Mouse (Mus musculus): ENCODE measurements around the gene Mlph. TPM values are rescaled to one million over a fixed set of nuclear protein-coding genes. Genes with fewer than 3 reads are reported as not detected.
A peak's percentile ranks its signal among the peaks of the same experiment; 100 is the strongest.

Mlph gene
- polyA plus RNA-seq, 1 experiment from 2014 or later: 0.44 TPM

- no peaks in the 10 kb centered on the region for H3K9me3 ChIP-seq (replicated peaks)
- H3K36me3 ChIP-seq: no peaks in the 10 kb centered on the region
- peaks cover 15% of the 10 kb centered on the region for H3K27me3 ChIP-seq
- peaks cover 22% of the 10 kb centered on the region for H3K4me1 ChIP-seq (replicated peaks)
- H3K4me2 ChIP-seq: peak overlapping the region; percentile 58
- peak; percentile 59; the same call in 1 of the 2 replicates for ATAC-seq (replicated peaks; ENCODE audit: insufficient number of reproducible peaks, insufficient read depth, low FRiP score, low read depth)
- peak overlapping the region; percentile 60 for H3K27ac ChIP-seq
- H3K9ac ChIP-seq: peak overlapping the region; percentile 14; the same call in 1 of the 2 replicates
- 26% methylated on average over 17 of the region's 17 CpGs for WGBS
- peak overlapping the region; percentile 28 for H3K4me3 ChIP-seq
These were observed 5.2 kb upstream of the Mlph start for GRCm38 (mm10) chr1:90909631-90910152.

GRCm38 (mm10) chr1:90913231-90913630, 1.7 kb upstream of the Mlph start:
- no peak for ATAC-seq (replicated peaks; ENCODE audit: insufficient number of reproducible peaks, insufficient read depth, low FRiP score, low read depth)
- Histone ChIP-seq H3K9me3 (replicated peaks) (no peaks in the 10 kb centered on the region), H3K4me2 (no peak overlapping the region), H3K27me3 (peaks cover 18% of the 10 kb centered on the region), H3K36me3 (no peaks in the 10 kb centered on the region), H3K27ac (no peak overlapping the region), H3K9ac (no peak overlapping the region), H3K4me3 (no peak overlapping the region), H3K4me1 (replicated peaks) (peaks cover 41% of the 10 kb centered on the region)
- 70% methylated on average over 6 of the region's 6 CpGs for WGBS

- no peak for ATAC-seq (replicated peaks; ENCODE audit: insufficient number of reproducible peaks, insufficient read depth, low FRiP score, low read depth)
- Histone ChIP-seq H3K9me3 (replicated peaks) (peaks cover 6% of the 10 kb centered on the region; the same call in 1 of the 2 replicates), H3K4me2 (no peak overlapping the region), H3K4me3 (no peak overlapping the region), H3K27ac (no peak overlapping the region), H3K27me3 (peaks cover 4% of the 10 kb centered on the region; the same call in 1 of the 2 replicates), H3K9ac (no peak overlapping the region), H3K36me3 (no peaks in the 10 kb centered on the region), H3K4me1 (replicated peaks) (peaks cover 21% of the 10 kb centered on the region)
- 49% methylated on average over 6 of the region's 6 CpGs for WGBS
These were observed 2.6 kb downstream of the Mlph start for GRCm38 (mm10) chr1:90917509-90917908.

GRCm38 (mm10) chr1:90921687-90922086, 6.8 kb downstream of the Mlph start:
- Histone ChIP-seq H3K27me3 (no peaks in the 10 kb centered on the region), H3K4me3 (no peak overlapping the region), H3K9ac (no peak overlapping the region), H3K9me3 (replicated peaks) (peaks cover 6% of the 10 kb centered on the region; the same call in 1 of the 2 replicates), H3K36me3 (no peaks in the 10 kb centered on the region), H3K4me1 (replicated peaks) (peaks cover 15% of the 10 kb centered on the region), H3K27ac (no peak overlapping the region), H3K4me2 (no peak overlapping the region)
- ATAC-seq (replicated peaks; ENCODE audit: insufficient number of reproducible peaks, insufficient read depth, low FRiP score, low read depth): no peak
- 85% methylated on average over 9 of the region's 9 CpGs for WGBS

GRCm38 (mm10) chr1:90926030-90926429, 11.1 kb downstream of the Mlph start:
- Histone ChIP-seq H3K36me3 (no peaks in the 10 kb centered on the region), H3K4me2 (no peak overlapping the region), H3K9ac (no peak overlapping the region), H3K4me3 (no peak overlapping the region), H3K4me1 (replicated peaks) (peaks cover 20% of the 10 kb centered on the region), H3K9me3 (replicated peaks) (no peaks in the 10 kb centered on the region), H3K27ac (no peak overlapping the region), H3K27me3 (no peaks in the 10 kb centered on the region)
- ATAC-seq (replicated peaks; ENCODE audit: insufficient number of reproducible peaks, insufficient read depth, low FRiP score, low read depth): no peak
- 54% methylated on average over 4 of the region's 4 CpGs for WGBS

- peaks cover 20% of the 10 kb centered on the region for H3K4me1 ChIP-seq (replicated peaks)
- H3K27me3 ChIP-seq: no peaks in the 10 kb centered on the region
- H3K36me3 ChIP-seq: no peaks in the 10 kb centered on the region
- no peak overlapping the region for H3K27ac ChIP-seq
- no peaks in the 10 kb centered on the region for H3K9me3 ChIP-seq (replicated peaks)
- peak; percentile 61; the same call in 1 of the 2 replicates for ATAC-seq (replicated peaks; ENCODE audit: insufficient number of reproducible peaks, insufficient read depth, low FRiP score, low read depth)
- WGBS: 37% methylated on average over 15 of the region's 15 CpGs
- H3K4me3 ChIP-seq: no peak overlapping the region
- peak overlapping the region; percentile 76 for H3K4me2 ChIP-seq
- H3K9ac ChIP-seq: no peak overlapping the region
These were observed 12.4 kb downstream of the Mlph start for GRCm38 (mm10) chr1:90927308-90927707.

GRCm38 (mm10) chr1:90927929-90928574, 13.2 kb downstream of the Mlph start:
- H3K4me2 ChIP-seq: peak overlapping the region; percentile 76
- H3K36me3 ChIP-seq: no peaks in the 10 kb centered on the region
- H3K4me1 ChIP-seq (replicated peaks): peaks cover 27% of the 10 kb centered on the region
- WGBS: 2% methylated on average over 23 of the region's 23 CpGs
- no peak overlapping the region for H3K9ac ChIP-seq
- no peaks in the 10 kb centered on the region for H3K9me3 ChIP-seq (replicated peaks)
- H3K27me3 ChIP-seq: no peaks in the 10 kb centered on the region
- no peak overlapping the region for H3K27ac ChIP-seq
- H3K4me3 ChIP-seq: peak overlapping the region; percentile 40
- peak; percentile 41 for ATAC-seq (replicated peaks; ENCODE audit: insufficient number of reproducible peaks, insufficient read depth, low FRiP score, low read depth)

- peak overlapping the region; percentile 40 for H3K4me3 ChIP-seq
- 9% methylated on average over 6 of the region's 6 CpGs for WGBS
- ATAC-seq (replicated peaks; ENCODE audit: insufficient number of reproducible peaks, insufficient read depth, low FRiP score, low read depth): no peak
These were observed 13.7 kb downstream of the Mlph start for GRCm38 (mm10) chr1:90928575-90928934.

GRCm38 (mm10) chr1:90933001-90933400, 18.1 kb downstream of the Mlph start:
- 39% methylated on average over 5 of the region's 5 CpGs for WGBS
- H3K4me1 ChIP-seq (replicated peaks): peaks cover 16% of the 10 kb centered on the region
- no peak overlapping the region for H3K4me3 ChIP-seq
- H3K27ac ChIP-seq: no peak overlapping the region
- H3K27me3 ChIP-seq: 0 out of 2 replicates have a peak, but pooled peaks cover 7% of the 10 kb centered on the region
- no peak; the same call in 1 of the 2 replicates for ATAC-seq (replicated peaks; ENCODE audit: insufficient number of reproducible peaks, insufficient read depth, low FRiP score, low read depth)
- no peaks in the 10 kb centered on the region for H3K36me3 ChIP-seq
- no peaks in the 10 kb centered on the region for H3K9me3 ChIP-seq (replicated peaks)
- H3K9ac ChIP-seq: no peak overlapping the region
- H3K4me2 ChIP-seq: no peak overlapping the region

More at GRCm38 (mm10) chr1:90928575-90928934, 13.7 kb downstream of the Mlph start:
- H3K27me3 ChIP-seq: 0 out of 2 replicates have a peak, but pooled peaks cover 3% of the 10 kb centered on the region
- no peaks in the 10 kb centered on the region for H3K9me3 ChIP-seq (replicated peaks)
- peak overlapping the region; percentile 76 for H3K4me2 ChIP-seq
- H3K36me3 ChIP-seq: no peaks in the 10 kb centered on the region
- H3K9ac ChIP-seq: no peak overlapping the region
- peaks cover 31% of the 10 kb centered on the region for H3K4me1 ChIP-seq (replicated peaks)
- H3K27ac ChIP-seq: no peak overlapping the region

- 72% methylated on average over 9 of the region's 9 CpGs for WGBS
- no peak overlapping the region for H3K9ac ChIP-seq
- no peak for ATAC-seq (replicated peaks; ENCODE audit: insufficient number of reproducible peaks, insufficient read depth, low FRiP score, low read depth)
- H3K4me3 ChIP-seq: no peak overlapping the region
- H3K4me1 ChIP-seq (replicated peaks): peaks cover 10% of the 10 kb centered on the region
- H3K27ac ChIP-seq: no peak overlapping the region
- H3K36me3 ChIP-seq: no peaks in the 10 kb centered on the region
- no peaks in the 10 kb centered on the region for H3K9me3 ChIP-seq (replicated peaks)
- no peak overlapping the region for H3K4me2 ChIP-seq
- H3K27me3 ChIP-seq: 0 out of 2 replicates have a peak, but pooled peaks cover 7% of the 10 kb centered on the region
These were observed 22.1 kb downstream of the Mlph start for GRCm38 (mm10) chr1:90936990-90937389.

GRCm38 (mm10) chr1:90939980-90940379, 25.1 kb downstream of the Mlph start:
- H3K36me3 ChIP-seq: no peaks in the 10 kb centered on the region
- no peaks in the 10 kb centered on the region for H3K27me3 ChIP-seq
- ATAC-seq (replicated peaks; ENCODE audit: insufficient number of reproducible peaks, insufficient read depth, low FRiP score, low read depth): peak; percentile 65
- H3K4me3 ChIP-seq: no peak overlapping the region
- no peak overlapping the region for H3K4me2 ChIP-seq
- no peak overlapping the region for H3K27ac ChIP-seq
- 0 out of 2 replicates have a peak, but pooled peaks cover 2% of the 10 kb centered on the region for H3K4me1 ChIP-seq (replicated peaks)
- no peak overlapping the region for H3K9ac ChIP-seq
- WGBS: 42% methylated on average over 4 of the region's 4 CpGs
- no peaks in the 10 kb centered on the region for H3K9me3 ChIP-seq (replicated peaks)
